Mouse (Mus musculus) liver, embryonic 16.5 days (tissue): ENCODE measurements at regions not wholly inside any gene's neighbourhood (a gene's known extent, or its start where the extent isn't known, plus 50 kb on each side); places are given as distances from the start of the nearest gene placed in this dataset.

Experiments
- ATAC-seq: fragments of 200-750 bp; cut with Nextera tagmentation; 2 replicates; pipeline ENCODE4 v1.8.0; 2017; ENCODE audit warnings: low read depth, mild to moderate bottlenecking, moderate number of reproducible peaks, moderate library complexity
- H3K27ac ChIP-seq: fragments of 300-500 bp; sonication (generic); 2 replicates; pipeline ENCODE4 v1.5.1; 2014; ENCODE audit warnings: mild to moderate bottlenecking, low read length
- H3K27me3 ChIP-seq: fragments of 300-500 bp; sonication (generic); 2 replicates; pipeline ENCODE4 v1.6.1; 2014; ENCODE audit warnings: low read depth, low read length, mixed read lengths; ENCODE audit not compliant: control insufficient read depth, insufficient read depth
- H3K36me3 ChIP-seq: fragments of 300-500 bp; sonication (generic); 2 replicates; pipeline ENCODE4 v1.6.1; 2014; ENCODE audit warnings: mild to moderate bottlenecking; ENCODE audit not compliant: control insufficient read depth, insufficient read depth
- H3K4me1 ChIP-seq: fragments of 300-500 bp; sonication (generic); 2 replicates; pipeline ENCODE4 v1.6.1; 2014; ENCODE audit warnings: low read depth, low read length, mixed read lengths; ENCODE audit not compliant: control insufficient read depth
- H3K4me2 ChIP-seq: fragments of 300-500 bp; sonication (generic); 2 replicates; pipeline ENCODE4 v1.6.1; 2014; ENCODE audit warnings: low read depth, low read length, mixed read lengths
- H3K4me3 ChIP-seq: fragments of 300-500 bp; sonication (generic); 2 replicates; pipeline ENCODE4 v1.5.1; 2014; ENCODE audit warnings: low read depth, mild to moderate bottlenecking, low read length
- H3K9ac ChIP-seq: fragments of 300-500 bp; sonication (generic); 2 replicates; pipeline ENCODE4 v1.6.1; 2014; ENCODE audit warnings: low read depth, low read length
- H3K9me3 ChIP-seq: fragments of 300-500 bp; sonication (generic); replicated peaks from 2 replicates; pipeline ENCODE4 v1.6.1; 2016; ENCODE audit warnings: low read length; ENCODE audit not compliant: control insufficient read depth
- WGBS: fragments of 180-500 bp; shearing (Covaris S2); extraction: QIAGEN DNeasy Blood & Tissue Kit; methylation state at CpG from one replicate; pipeline ENCODE4 v1.1.7; 2014; ENCODE audit not compliant: insufficient replicate concordance; 5-methylcytosine and 5-hydroxymethylcytosine counted together

- no peak overlapping the region for H3K9ac ChIP-seq
- H3K9me3 ChIP-seq, result no peaks in the 10 kb centered on the region
- no peak overlapping the region for H3K4me3 ChIP-seq
- no peaks in the 10 kb centered on the region for H3K27me3 ChIP-seq
- 46% methylated on average over 3 of the region's 3 CpGs for WGBS
- no peak overlapping the region for H3K4me2 ChIP-seq
- no peaks in the 10 kb centered on the region for H3K4me1 ChIP-seq
- ATAC-seq, result peak; percentile 41; the same call in 1 of the 2 replicates
- H3K36me3 ChIP-seq, result no peaks in the 10 kb centered on the region
- H3K27ac ChIP-seq, result no peak overlapping the region
Measured at GRCm38 (mm10) chr2:133338150-133338549, 213.8 kb upstream of the Bmp2 start.

GRCm38 (mm10) chr2:133341352-133341751 lies 210.6 kb upstream of the Bmp2 start:
- H3K27me3 ChIP-seq, result no peaks in the 10 kb centered on the region
- H3K4me1 ChIP-seq, result no peaks in the 10 kb centered on the region
- H3K4me2 ChIP-seq, result no peak overlapping the region
- H3K9ac ChIP-seq, result no peak overlapping the region
- H3K4me3 ChIP-seq, result no peak overlapping the region
- no peak overlapping the region for H3K27ac ChIP-seq
- no peaks in the 10 kb centered on the region for H3K36me3 ChIP-seq
- WGBS, result 56% methylated on average over 4 of the region's 4 CpGs
- no peaks in the 10 kb centered on the region for H3K9me3 ChIP-seq
- ATAC-seq, result no peak

GRCm38 (mm10) chr2:133345964-133346788 lies 205.8 kb upstream of the Bmp2 start:
- H3K9me3 ChIP-seq, result no peaks in the 10 kb centered on the region
- no peaks in the 10 kb centered on the region for H3K27me3 ChIP-seq
- H3K27ac ChIP-seq, result no peak overlapping the region
- ATAC-seq, result no peak
- WGBS, result 44% methylated on average over 12 of the region's 12 CpGs
- H3K4me3 ChIP-seq, result no peak overlapping the region
- no peak overlapping the region for H3K4me2 ChIP-seq
- H3K4me1 ChIP-seq, result no peaks in the 10 kb centered on the region
- H3K36me3 ChIP-seq, result no peaks in the 10 kb centered on the region
- no peak overlapping the region for H3K9ac ChIP-seq

DNA sequence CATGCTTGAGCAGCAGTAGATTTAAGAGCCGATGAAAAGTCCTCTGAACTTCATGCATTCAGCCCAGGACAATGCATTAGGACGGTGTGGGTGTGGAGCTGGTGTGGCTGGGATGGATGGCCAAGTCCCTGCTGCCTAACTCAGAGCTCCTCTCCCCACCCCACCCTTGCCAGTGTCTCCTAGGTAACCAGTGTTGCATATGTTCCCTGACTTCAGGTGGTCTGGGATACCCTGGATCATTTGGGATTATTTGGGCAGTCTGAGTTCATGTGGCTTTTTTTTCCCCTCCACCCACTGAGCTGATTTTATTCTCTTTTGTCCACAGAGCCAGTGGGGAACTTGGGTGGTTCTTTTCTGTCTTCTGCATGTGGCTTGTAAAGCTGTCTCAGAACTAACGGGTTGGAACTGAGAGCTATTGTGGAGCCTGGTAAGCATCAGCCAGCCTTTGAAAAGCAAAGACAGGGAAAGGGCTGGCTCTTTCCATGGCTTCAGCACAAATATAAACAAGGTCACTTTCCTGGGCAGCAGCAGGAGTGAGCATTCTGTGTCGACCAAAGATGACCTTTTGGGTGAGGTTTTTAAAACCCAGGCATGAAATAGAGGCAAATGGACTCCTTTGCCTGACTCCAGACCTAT lies 205.1 kb upstream of the Bmp2 start:
- ATAC-seq, result no peak
- H3K4me2 ChIP-seq, result no peak overlapping the region
- no peaks in the 10 kb centered on the region for H3K36me3 ChIP-seq
- WGBS, result 46% methylated on average over 4 of the region's 4 CpGs
- no peak overlapping the region for H3K27ac ChIP-seq
- no peaks in the 10 kb centered on the region for H3K9me3 ChIP-seq
- no peak overlapping the region for H3K4me3 ChIP-seq
- H3K4me1 ChIP-seq, result no peaks in the 10 kb centered on the region
- H3K9ac ChIP-seq, result no peak overlapping the region
- no peaks in the 10 kb centered on the region for H3K27me3 ChIP-seq

DNA sequence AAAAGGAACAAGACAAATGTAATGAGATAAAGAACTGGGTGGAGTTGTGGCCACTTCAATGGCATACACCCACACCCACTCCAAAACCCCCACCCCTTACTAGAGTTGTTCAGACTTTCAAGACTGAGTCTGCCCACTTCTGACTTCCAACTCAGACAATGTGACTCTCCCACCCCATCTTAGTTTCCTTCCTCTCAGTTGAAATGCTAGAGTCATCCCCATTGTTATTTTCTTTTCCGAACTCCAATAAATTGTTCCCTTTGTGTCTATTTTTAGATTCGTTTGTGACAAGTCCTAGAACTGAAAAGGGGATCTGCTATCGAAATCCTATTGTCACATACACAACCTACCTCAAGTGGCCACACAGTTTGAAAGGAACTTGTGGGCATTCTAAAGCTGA lies 200.7 kb upstream of the Bmp2 start:
- Histone ChIP-seq H3K4me3 (no peak overlapping the region), H3K27me3 (no peaks in the 10 kb centered on the region), H3K9ac (no peak overlapping the region), H3K4me1 (no peaks in the 10 kb centered on the region), H3K4me2 (no peak overlapping the region), H3K27ac (no peak overlapping the region), H3K9me3 (no peaks in the 10 kb centered on the region), H3K36me3 (no peaks in the 10 kb centered on the region)
- no peak for ATAC-seq
- 22% methylated on average over 3 of the region's 3 CpGs for WGBS

DNA sequence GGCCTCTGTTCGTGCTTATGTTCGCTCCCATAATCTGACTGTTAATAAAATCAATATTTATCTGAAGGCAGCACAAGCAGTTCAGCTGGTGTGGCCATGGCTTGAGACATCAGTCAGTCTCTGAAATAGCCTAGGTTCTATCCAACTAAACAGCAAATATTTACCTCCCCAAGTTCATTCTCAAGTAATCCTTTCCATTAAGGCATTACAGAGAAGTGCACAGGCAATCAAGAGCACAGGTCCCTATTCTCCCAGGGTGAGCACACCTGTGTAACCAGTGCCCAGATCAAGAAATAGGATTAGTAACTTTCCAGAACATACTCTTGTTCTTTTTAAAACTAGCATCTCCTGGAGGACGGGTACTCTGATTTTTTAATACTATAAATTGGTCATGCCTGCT lies 199.2 kb upstream of the Bmp2 start:
- Histone ChIP-seq H3K9ac (no peak overlapping the region), H3K27me3 (no peaks in the 10 kb centered on the region), H3K4me2 (no peak overlapping the region), H3K4me3 (no peak overlapping the region), H3K27ac (no peak overlapping the region), H3K36me3 (no peaks in the 10 kb centered on the region), H3K9me3 (no peaks in the 10 kb centered on the region), H3K4me1 (no peaks in the 10 kb centered on the region)
- no peak for ATAC-seq
- 55% methylated on average over 3 of the region's 3 CpGs for WGBS

DNA sequence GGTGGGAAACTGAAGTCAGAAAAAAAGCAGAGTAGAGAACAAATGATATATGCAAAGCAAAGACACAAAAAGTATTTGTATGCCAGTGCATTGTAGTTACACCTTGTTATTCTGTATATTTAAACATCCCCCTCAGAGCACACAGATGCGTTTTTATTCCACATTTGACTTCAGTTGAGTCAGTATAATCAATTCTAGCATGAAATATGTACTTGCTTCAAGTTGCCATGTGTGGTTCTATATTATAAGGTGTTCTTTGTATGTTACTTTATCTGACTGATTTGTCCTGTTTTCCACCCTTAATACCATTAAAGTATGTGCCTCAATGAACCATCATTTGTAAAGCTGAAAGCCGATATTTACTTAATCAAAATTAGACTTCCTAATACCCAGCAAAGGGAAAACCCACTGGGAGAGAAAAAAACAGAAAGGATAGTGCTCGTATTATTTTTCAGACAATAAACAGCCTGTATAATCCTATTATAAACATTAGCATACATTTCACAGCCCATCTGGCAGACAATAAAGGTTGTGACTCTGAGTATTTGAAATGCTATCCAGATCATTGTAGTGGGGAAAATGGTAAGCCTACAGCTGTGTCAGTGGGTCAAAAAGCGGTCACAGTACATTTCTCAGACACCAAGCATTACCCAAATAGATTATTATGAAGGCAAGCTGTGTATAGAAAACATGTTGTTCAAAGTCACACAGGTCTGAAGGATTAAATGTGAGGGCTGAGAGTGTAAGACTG lies 189.1 kb upstream of the Bmp2 start:
- no peaks in the 10 kb centered on the region for H3K9me3 ChIP-seq
- H3K4me2 ChIP-seq, result no peak overlapping the region
- no peaks in the 10 kb centered on the region for H3K27me3 ChIP-seq
- no peaks in the 10 kb centered on the region for H3K36me3 ChIP-seq
- H3K4me1 ChIP-seq, result no peaks in the 10 kb centered on the region
- WGBS, result 52% methylated on average over 4 of the region's 4 CpGs
- ATAC-seq, result no peak
- H3K9ac ChIP-seq, result no peak overlapping the region
- H3K27ac ChIP-seq, result no peak overlapping the region
- no peak overlapping the region for H3K4me3 ChIP-seq

DNA sequence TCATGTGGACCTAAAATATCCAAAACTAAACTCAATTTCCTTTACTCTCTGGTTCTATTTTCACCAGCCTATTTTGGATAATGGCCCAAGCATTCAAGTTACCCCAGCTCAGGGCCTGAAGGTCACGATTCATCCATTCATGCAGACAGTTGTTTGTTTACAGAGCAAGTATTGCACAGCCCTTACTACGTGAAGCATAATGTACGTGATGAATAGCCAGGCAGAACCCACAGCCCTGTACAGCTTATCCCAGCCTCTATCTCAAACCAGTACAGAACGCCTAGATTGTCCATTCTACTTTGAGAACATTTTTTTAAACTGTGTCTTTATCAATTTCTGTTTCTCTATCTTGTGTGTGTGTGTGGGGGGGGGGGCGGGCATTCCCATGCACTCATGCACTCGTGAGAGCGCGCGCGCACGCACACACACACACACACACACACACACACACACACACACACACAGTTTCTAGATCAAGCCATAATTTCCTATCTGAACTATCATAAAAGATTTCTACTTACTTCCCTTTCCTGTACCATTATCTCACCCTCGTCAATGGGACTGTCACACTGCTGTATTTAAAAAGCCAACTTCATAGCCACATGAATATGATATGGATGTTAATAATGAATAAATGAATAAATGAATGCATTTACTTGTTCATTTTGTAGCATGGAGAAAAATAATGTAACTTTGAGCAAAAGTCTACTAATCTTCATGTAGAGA lies 180.3 kb upstream of the Bmp2 start:
- 64% methylated on average over 12 of the region's 12 CpGs for WGBS

More for the DNA sequence above, 180.3 kb upstream of the Bmp2 start:
- Histone ChIP-seq H3K27me3 (no peaks in the 10 kb centered on the region), H3K4me2 (no peak overlapping the region), H3K9me3 (no peaks in the 10 kb centered on the region), H3K36me3 (no peaks in the 10 kb centered on the region), H3K9ac (no peak overlapping the region), H3K4me3 (no peak overlapping the region), H3K4me1 (peaks cover 2% of the 10 kb centered on the region; the same call in 1 of the 2 replicates), H3K27ac (no peak overlapping the region)
- ATAC-seq, result peak; percentile 73
